Mouse (Mus musculus): ENCODE measurements around the gene Fmn2. TPM values are rescaled to one million over a fixed set of nuclear protein-coding genes. Genes with fewer than 3 reads are reported as not detected.

Gene Fmn2
- polyA plus RNA-seq, 1 experiment: 0.92 TPM

DNA sequence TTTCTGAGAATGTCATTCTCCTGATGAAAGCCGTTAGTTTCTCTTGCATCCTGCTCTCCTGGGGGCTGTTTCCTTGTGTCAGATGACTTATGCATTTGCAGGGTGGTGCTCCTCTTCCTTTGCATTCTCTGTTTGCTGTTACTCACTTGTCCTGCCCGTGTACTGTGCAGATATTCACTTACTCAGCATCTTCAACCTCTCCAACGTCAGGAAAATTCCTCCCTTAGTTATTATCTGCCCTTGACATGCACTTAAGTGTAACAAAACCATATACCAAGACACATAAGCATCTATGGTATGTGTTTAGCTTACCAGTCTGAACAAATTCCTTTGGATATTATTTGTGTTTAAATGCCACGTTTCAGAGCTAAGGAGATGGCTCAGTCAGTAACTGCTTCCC lies 175.6 kb downstream of the Fmn2 start:
- no peak overlapping the region for H3K4me3 ChIP-seq (replicated peaks; ENCODE audit: control insufficient read depth, low read depth, low read length)
- no peaks in the 10 kb centered on the region for H3K4me1 ChIP-seq (ENCODE audit: control insufficient read depth, insufficient read depth, low read length)
- no peak for TF ChIP-seq CTCF (IDR thresholded peaks at IDR 0.05; ENCODE audit: control insufficient read depth, insufficient read depth, low read length)
- TF ChIP-seq POLR2A (IDR thresholded peaks at IDR 0.05; ENCODE audit: borderline replicate concordance, control insufficient read depth, low read depth, low read length): no peak
- 56% methylated on average over 4 of the region's 4 CpGs for WGBS
- no peak overlapping the region for H3K27ac ChIP-seq (ENCODE audit: control insufficient read depth, insufficient read depth, low read depth, low read length, poor library complexity)

DNA sequence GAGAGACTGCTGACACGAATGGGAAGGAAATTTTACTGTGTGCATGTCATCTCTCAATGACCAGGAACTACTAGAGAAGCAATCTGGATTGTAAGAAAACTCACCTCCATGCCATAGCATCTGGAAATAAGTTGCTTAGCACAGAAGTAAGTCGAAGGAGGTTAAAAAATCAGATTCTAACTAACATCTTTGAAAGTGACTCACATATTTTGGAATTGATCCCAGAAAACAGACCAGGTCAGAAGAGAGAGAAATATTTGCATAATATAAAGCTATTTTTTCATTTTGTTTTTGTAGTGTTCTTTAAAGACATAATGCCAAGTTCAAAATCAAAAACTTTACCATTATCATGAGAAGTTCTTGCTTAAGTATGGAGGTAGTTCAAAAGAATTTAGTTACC lies 187.7 kb downstream of the Fmn2 start:
- Histone ChIP-seq H3K27ac (ENCODE audit: control insufficient read depth, insufficient read depth, low read depth, low read length, poor library complexity) (no peak overlapping the region), H3K4me3 (replicated peaks; ENCODE audit: control insufficient read depth, low read depth, low read length) (no peak overlapping the region), H3K4me1 (ENCODE audit: control insufficient read depth, insufficient read depth, low read length) (no peaks in the 10 kb centered on the region)
- TF ChIP-seq CTCF (IDR thresholded peaks at IDR 0.05; ENCODE audit: control insufficient read depth, insufficient read depth, low read length) (no peak), POLR2A (IDR thresholded peaks at IDR 0.05; ENCODE audit: borderline replicate concordance, control insufficient read depth, low read depth, low read length) (no peak)
- 70% methylated on average over 2 of the region's 2 CpGs for WGBS

DNA sequence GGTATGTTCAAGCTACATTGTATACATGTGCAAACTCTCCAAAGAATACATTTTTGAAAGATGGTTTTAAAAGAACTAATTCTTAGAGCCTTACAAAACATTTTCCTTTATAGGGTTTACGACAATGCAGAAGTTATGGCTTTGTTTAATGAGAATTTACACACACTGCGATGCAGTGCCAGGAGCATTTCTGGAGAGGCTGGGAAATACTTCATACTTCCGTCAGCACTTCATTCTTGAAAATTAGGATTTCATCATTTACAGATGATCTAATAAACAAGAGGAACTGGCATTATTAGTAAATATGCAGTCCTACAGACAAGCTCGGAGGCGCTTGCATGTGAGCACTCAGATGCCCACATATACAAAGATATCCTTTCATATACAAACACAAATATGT lies 199.2 kb downstream of the Fmn2 start:
- TF ChIP-seq POLR2A (IDR thresholded peaks at IDR 0.05; ENCODE audit: borderline replicate concordance, control insufficient read depth, low read depth, low read length) (no peak), CTCF (IDR thresholded peaks at IDR 0.05; ENCODE audit: control insufficient read depth, insufficient read depth, low read length) (no peak)
- no peaks in the 10 kb centered on the region for H3K4me1 ChIP-seq (ENCODE audit: control insufficient read depth, insufficient read depth, low read length)
- no peak overlapping the region for H3K4me3 ChIP-seq (replicated peaks; ENCODE audit: control insufficient read depth, low read depth, low read length)
- WGBS: 91% methylated on average over 5 of the region's 5 CpGs
- H3K27ac ChIP-seq (ENCODE audit: control insufficient read depth, insufficient read depth, low read depth, low read length, poor library complexity): no peak overlapping the region

DNA sequence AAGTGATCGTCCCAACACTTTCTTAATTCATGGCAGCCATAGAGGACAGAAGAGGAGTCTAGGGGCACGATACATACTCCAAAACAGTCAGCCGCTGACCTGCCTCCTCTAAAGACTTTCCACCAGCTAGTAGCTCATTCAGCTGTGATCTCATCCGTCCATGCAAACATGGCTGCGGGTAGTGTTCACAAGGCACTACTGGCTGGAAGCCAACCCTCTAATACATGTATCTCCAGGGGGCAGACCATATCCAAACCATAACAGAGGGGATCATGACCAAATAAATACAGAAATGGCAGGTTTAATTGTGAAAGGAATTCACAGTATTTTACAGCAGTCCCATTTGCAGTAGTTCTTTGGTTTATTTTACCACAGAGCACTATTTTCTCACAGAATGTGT lies 200.2 kb downstream of the Fmn2 start:
- 73% methylated on average over 5 of the region's 5 CpGs for WGBS
- no peak overlapping the region for H3K4me3 ChIP-seq (replicated peaks; ENCODE audit: control insufficient read depth, low read depth, low read length)
- no peak for TF ChIP-seq CTCF (IDR thresholded peaks at IDR 0.05; ENCODE audit: control insufficient read depth, insufficient read depth, low read length)
- TF ChIP-seq POLR2A (IDR thresholded peaks at IDR 0.05; ENCODE audit: borderline replicate concordance, control insufficient read depth, low read depth, low read length): no peak

DNA sequence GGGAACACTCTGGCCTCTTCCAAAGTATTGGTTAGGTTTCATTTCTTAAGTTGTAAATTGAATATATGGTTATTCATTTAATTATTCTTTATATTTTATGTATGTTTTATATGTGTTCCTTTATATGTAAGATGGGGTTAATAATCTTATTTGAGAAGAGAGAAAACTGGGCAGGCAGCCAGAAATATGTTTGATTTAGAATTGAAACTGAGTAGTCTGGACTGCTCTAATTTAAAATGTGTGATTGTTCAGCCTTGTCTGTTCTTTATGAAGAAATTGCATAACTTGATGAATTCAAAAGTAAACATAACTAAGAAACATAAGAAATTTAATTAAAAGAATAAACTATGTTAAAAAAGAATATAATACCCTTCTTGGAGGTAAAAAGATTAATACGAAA lies 202.3 kb downstream of the Fmn2 start:
- 82% methylated on average over 1 of the region's 1 CpGs for WGBS
- Histone ChIP-seq H3K4me1 (ENCODE audit: control insufficient read depth, insufficient read depth, low read length) (no peaks in the 10 kb centered on the region), H3K4me3 (replicated peaks; ENCODE audit: control insufficient read depth, low read depth, low read length) (no peak overlapping the region), H3K27ac (ENCODE audit: control insufficient read depth, insufficient read depth, low read depth, low read length, poor library complexity) (no peak overlapping the region)
- no peak for TF ChIP-seq POLR2A (IDR thresholded peaks at IDR 0.05; ENCODE audit: borderline replicate concordance, control insufficient read depth, low read depth, low read length)
- no peak for TF ChIP-seq CTCF (IDR thresholded peaks at IDR 0.05; ENCODE audit: control insufficient read depth, insufficient read depth, low read length)

More for the DNA sequence above, 200.2 kb downstream of the Fmn2 start:
- no peaks in the 10 kb centered on the region for H3K4me1 ChIP-seq (ENCODE audit: control insufficient read depth, insufficient read depth, low read length)
- no peak overlapping the region for H3K27ac ChIP-seq (ENCODE audit: control insufficient read depth, insufficient read depth, low read depth, low read length, poor library complexity)

DNA sequence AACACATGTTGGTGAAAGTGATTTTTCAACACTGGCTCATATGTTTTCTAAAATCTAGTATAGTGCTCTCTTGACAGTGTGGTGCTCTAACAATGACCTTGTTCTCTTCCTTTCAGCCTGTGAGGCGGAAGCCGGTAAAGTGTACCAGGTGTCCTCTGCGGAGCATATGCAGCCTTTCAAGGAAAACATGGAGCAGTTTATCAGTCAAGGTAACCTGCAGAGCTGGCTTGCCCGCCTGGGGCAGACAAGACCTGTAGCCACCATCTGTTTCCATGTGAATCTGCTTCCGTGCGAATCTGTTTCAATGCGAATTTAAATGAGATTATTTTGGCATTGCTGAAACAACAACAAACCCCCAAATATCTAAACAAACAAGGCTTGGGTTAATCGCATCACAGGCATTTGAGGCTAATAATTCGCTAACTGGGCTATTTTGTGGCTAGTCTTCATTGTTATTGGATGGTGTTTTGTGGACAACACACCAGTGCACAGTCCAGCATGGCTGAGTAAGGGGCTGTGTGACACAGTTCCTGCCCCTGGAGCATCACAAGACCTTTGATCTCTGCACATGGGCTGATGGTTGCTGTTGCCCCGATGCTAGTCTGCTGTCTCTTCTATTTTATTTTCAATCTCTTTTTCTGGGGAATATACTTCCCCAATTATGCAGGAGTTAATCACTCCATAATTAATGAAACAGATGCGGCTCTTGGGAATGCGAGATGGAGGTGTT lies 218.3 kb downstream of the Fmn2 start:
- Histone ChIP-seq H3K4me1 (ENCODE audit: control insufficient read depth, insufficient read depth, low read length) (no peaks in the 10 kb centered on the region), H3K27ac (ENCODE audit: control insufficient read depth, insufficient read depth, low read depth, low read length, poor library complexity) (no peak overlapping the region), H3K4me3 (replicated peaks; ENCODE audit: control insufficient read depth, low read depth, low read length) (no peak overlapping the region)
- WGBS: 85% methylated on average over 12 of the region's 12 CpGs
- TF ChIP-seq POLR2A (IDR thresholded peaks at IDR 0.05; ENCODE audit: borderline replicate concordance, control insufficient read depth, low read depth, low read length): no peak

DNA sequence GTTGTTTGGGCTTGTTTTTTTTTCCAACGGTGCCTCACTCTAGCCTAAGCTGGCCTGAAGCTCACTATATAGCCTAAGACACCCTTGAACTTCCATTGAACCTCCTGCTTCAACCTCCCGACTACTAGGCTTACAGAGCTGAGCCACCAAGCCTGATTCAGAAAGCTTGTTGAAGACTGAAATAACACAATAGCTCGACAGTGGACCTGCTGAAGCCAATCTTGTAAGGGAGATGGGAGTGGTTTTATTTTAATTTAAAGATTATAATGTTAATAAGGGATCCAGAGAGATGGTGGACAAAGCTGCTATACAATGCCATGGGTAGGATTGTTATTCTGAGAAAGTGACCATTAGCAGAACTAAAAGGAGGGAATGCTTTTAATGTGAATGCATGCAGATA lies 227.1 kb downstream of the Fmn2 start:
- TF ChIP-seq CTCF (IDR thresholded peaks at IDR 0.05; ENCODE audit: control insufficient read depth, insufficient read depth, low read length): no peak
- no peak for TF ChIP-seq POLR2A (IDR thresholded peaks at IDR 0.05; ENCODE audit: borderline replicate concordance, control insufficient read depth, low read depth, low read length)
- Histone ChIP-seq H3K4me1 (ENCODE audit: control insufficient read depth, insufficient read depth, low read length) (no peaks in the 10 kb centered on the region), H3K27ac (ENCODE audit: control insufficient read depth, insufficient read depth, low read depth, low read length, poor library complexity) (no peak overlapping the region), H3K4me3 (replicated peaks; ENCODE audit: control insufficient read depth, low read depth, low read length) (no peak overlapping the region)
- 63% methylated on average over 3 of the region's 3 CpGs for WGBS

DNA sequence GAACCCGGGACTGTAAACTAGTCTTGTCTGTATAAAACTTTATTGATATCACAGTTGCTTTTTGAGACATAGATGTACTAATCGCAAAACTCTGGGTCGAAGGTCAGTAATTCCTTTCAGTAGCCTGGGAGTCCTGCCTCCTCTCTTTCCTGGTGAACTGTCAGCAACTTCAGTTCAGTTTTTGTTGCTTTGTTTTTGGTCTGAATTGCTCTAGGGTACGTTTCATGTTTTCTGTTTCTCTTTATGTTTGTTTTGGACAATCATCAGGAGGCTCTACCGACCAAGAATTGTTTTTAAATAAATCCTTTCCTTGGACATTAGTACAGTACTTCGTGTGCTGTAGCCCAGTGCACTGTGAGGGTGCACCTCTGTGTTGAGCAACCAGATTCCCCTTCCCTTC lies 231.1 kb downstream of the Fmn2 start:
- no peak overlapping the region for H3K27ac ChIP-seq (ENCODE audit: control insufficient read depth, insufficient read depth, low read depth, low read length, poor library complexity)
- no peaks in the 10 kb centered on the region for H3K4me1 ChIP-seq (ENCODE audit: control insufficient read depth, insufficient read depth, low read length)
- TF ChIP-seq POLR2A (IDR thresholded peaks at IDR 0.05; ENCODE audit: borderline replicate concordance, control insufficient read depth, low read depth, low read length): no peak
- no peak for TF ChIP-seq CTCF (IDR thresholded peaks at IDR 0.05; ENCODE audit: control insufficient read depth, insufficient read depth, low read length)
- H3K4me3 ChIP-seq (replicated peaks; ENCODE audit: control insufficient read depth, low read depth, low read length): no peak overlapping the region
- WGBS: 70% methylated on average over 6 of the region's 6 CpGs

DNA sequence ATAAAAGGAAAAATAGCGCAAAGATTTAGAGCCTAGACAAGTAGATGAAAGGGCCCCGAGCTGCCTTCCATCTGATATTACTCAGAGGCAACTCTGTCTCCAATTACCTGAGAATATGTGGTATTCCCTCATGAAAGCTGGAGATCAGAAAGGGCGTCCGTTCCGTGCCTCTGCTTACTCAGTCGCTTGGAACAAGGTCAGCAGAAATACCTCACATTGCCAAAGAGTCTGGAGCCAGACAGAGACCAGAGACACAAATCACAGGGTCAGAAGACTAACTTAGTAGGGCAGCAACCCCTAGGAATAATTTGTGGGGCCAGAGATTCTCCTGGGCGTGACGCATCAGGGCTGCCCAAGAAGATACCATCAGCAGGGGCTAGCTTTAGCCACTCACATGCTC lies 237.3 kb downstream of the Fmn2 start:
- no peak overlapping the region for H3K4me3 ChIP-seq (replicated peaks; ENCODE audit: control insufficient read depth, low read depth, low read length)
- TF ChIP-seq POLR2A (IDR thresholded peaks at IDR 0.05; ENCODE audit: borderline replicate concordance, control insufficient read depth, low read depth, low read length) (no peak), CTCF (IDR thresholded peaks at IDR 0.05; ENCODE audit: control insufficient read depth, insufficient read depth, low read length) (no peak)
- no peak overlapping the region for H3K27ac ChIP-seq (ENCODE audit: control insufficient read depth, insufficient read depth, low read depth, low read length, poor library complexity)
- 78% methylated on average over 8 of the region's 8 CpGs for WGBS
- no peaks in the 10 kb centered on the region for H3K4me1 ChIP-seq (ENCODE audit: control insufficient read depth, insufficient read depth, low read length)

Data from bone marrow, adult 2 months (tissue).